8 mouse cellular contexts compared by ENCODE assay signal in genomic region chr3:68493586-68494295, GRCm38 (mm10).
DNase-seq lines count a peak whose midpoint lies in the region; ATAC-seq and TF ChIP-seq lines count a peak whose summit lies in the region.

No protein-coding gene starts in this region.

- no peaks in the 10 kb centered on the region for H3K4me1 ChIP-seq in cortical plate, adult 2 months (ENCODE audit: control insufficient read depth, insufficient read depth, low read length)
- 0 out of 2 replicates have a peak, but pooled peaks cover 4% of the 10 kb centered on the region for H3K4me1 ChIP-seq in hindbrain, embryonic 14.5 days (replicated peaks; ENCODE audit: control insufficient read depth, insufficient read depth, low read length)

- WGBS in hindbrain, embryonic 14.5 days: under 1% methylated on average over 66 of the region's 70 CpGs

- H3K27me3 ChIP-seq in hindbrain, embryonic 14.5 days (ENCODE audit: control insufficient read depth, insufficient read depth, low read length): 0 out of 2 replicates have a peak, but pooled peaks cover 4% of the 10 kb centered on the region

- peak overlapping the region; percentile 99 for H3K4me2 ChIP-seq in hindbrain, embryonic 14.5 days (replicated peaks)

- peak overlapping the region; percentile 79 for H3K9ac ChIP-seq in hindbrain, embryonic 14.5 days

- peak; percentile 96 for DNase-seq in ZHBTc4 (ENCODE audit: low read depth, low spot score)
- DNase-seq in gastrocnemius, adult 18-20 months (ENCODE audit: low spot score): peak; percentile 58
- peak; percentile 72 for DNase-seq in hindbrain, embryonic 14.5 days (ENCODE audit: low spot score)
- peak; percentile 62 to 77 for DNase-seq in layer of hippocampus, postnatal 25 days (ENCODE audit: extremely low spot score in 1 of 2, low spot score in 1 of 2)
- peak; percentile 86 for DNase-seq in lung, postnatal 14 days
- DNase-seq in retina, postnatal 7 days (ENCODE audit: low read depth, low spot score): peak; percentile 43
- DNase-seq in urinary bladder, postnatal 14 days (ENCODE audit: low spot score): peak; percentile 72

- no peak for TF ChIP-seq CTCF in cortical plate, adult 2 months (IDR thresholded peaks at IDR 0.05; ENCODE audit: extremely low read depth, insufficient read depth, low read length)

- peak; percentile 83 for ATAC-seq in hindbrain, embryonic 14.5 days (ENCODE audit: low FRiP score)

- H3K36me3 ChIP-seq in hindbrain, embryonic 14.5 days (replicated peaks; ENCODE audit: control insufficient read depth, insufficient read depth): no peaks in the 10 kb centered on the region

- H3K4me3 ChIP-seq in cortical plate, adult 2 months (ENCODE audit: insufficient read depth, low read length): peak overlapping the region; percentile 98
- peak overlapping the region; percentile 75 for H3K4me3 ChIP-seq in hindbrain, embryonic 14.5 days (replicated peaks; ENCODE audit: low read length)

- H3K9me3 ChIP-seq in hindbrain, embryonic 14.5 days (ENCODE audit: control insufficient read depth, low read length): no peaks in the 10 kb centered on the region

- H3K27ac ChIP-seq in cortical plate, adult 2 months (ENCODE audit: insufficient read depth, low read length): peak overlapping the region; percentile 82
- H3K27ac ChIP-seq in hindbrain, embryonic 14.5 days: peak overlapping the region; percentile 82

- TF ChIP-seq POLR2A in cortical plate, adult 2 months (IDR thresholded peaks at IDR 0.05; ENCODE audit: extremely low read depth, insufficient read depth, low read length): no peak

Comparison
In these comparisons a context has a peak if more than half of its experiments do, and no peak if none do; other contexts are left out.
1. Peak in every context shown above with its lines: DNase-seq, ATAC-seq, H3K4me3 ChIP-seq and H3K27ac ChIP-seq.
2. DNase-seq: peak in every context shown above with its lines; median percentile 96 in ZHBTc4; 86 in lung, postnatal 14 days; 72 in hindbrain, embryonic 14.5 days; 72 in urinary bladder, postnatal 14 days; 70 in layer of hippocampus, postnatal 25 days; 58 in gastrocnemius, adult 18-20 months; 43 in retina, postnatal 7 days.